Mouse (Mus musculus): ENCODE measurements around the gene Hdac4. TPM values are rescaled to one million over a fixed set of nuclear protein-coding genes. Genes with fewer than 3 reads are reported as not detected.
A peak's percentile ranks its signal among the peaks of the same experiment; 100 is the strongest.

Gene Hdac4
- polyA plus RNA-seq (2016; fragmentation: Nextera tagmentation; extraction: Ambion mirVana), result 20.8 and 21.6 TPM in 2 replicates

- H3K4me1 ChIP-seq, result peaks cover 3% of the 10 kb centered on the region; the same call in 1 of the 2 replicates
- H3K9me3 ChIP-seq, result no peaks in the 10 kb centered on the region
- H3K36me3 ChIP-seq (replicated peaks), result no peaks in the 10 kb centered on the region
- DNase-seq (ENCODE audit: low spot score), result peak; percentile 19
- no peak within 1 kb of the TSS for H3K4me3 ChIP-seq
- no peak within 1 kb of the TSS for H3K27ac ChIP-seq (replicated peaks)
- WGBS, result 77% methylated on average over 13 of the region's 13 CpGs
- H3K27me3 ChIP-seq (replicated peaks; ENCODE audit: low read depth, poor library complexity, severe bottlenecking), result no peaks in the 10 kb centered on the region
These were observed at the start of gene Hdac4 for GRCm38 (mm10) chr1:92195360-92196149. Hdac4 (minus strand) TSS chr1:92195699.

DNA sequence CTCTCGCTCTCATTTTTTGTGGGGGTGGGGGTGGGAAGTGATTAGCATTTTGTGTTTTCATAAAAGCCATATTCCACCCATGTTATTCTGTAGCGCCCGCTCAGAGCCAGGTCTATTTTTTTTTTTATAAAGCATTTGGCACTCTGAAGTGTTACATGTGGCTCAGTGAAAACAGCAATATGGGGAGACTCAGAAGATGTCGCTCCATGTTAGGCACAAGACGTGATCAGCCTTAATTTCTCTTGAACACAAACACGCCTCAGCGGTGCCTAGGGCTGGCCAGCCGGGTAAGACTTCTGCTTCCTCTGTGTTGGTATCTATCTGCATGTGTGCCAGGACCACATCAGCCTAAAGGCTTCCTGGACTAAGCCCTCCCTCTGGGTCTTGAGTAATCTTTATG lies 48.0 kb upstream of the Hdac4 start:
- Histone ChIP-seq H3K36me3 (replicated peaks) (no peaks in the 10 kb centered on the region), H3K4me3 (no peak overlapping the region), H3K4me1 (no peaks in the 10 kb centered on the region), H3K9me3 (no peaks in the 10 kb centered on the region), H3K27me3 (replicated peaks; ENCODE audit: low read depth, poor library complexity, severe bottlenecking) (no peaks in the 10 kb centered on the region), H3K27ac (replicated peaks) (no peak overlapping the region)
- DNase-seq (ENCODE audit: low spot score), result no peak
- 89% methylated on average over 8 of the region's 8 CpGs for WGBS

- Histone ChIP-seq H3K4me1 (no peaks in the 10 kb centered on the region), H3K9me3 (no peaks in the 10 kb centered on the region), H3K27me3 (replicated peaks; ENCODE audit: low read depth, poor library complexity, severe bottlenecking) (no peaks in the 10 kb centered on the region), H3K4me3 (no peak overlapping the region), H3K27ac (replicated peaks) (no peak overlapping the region), H3K36me3 (replicated peaks) (no peaks in the 10 kb centered on the region)
- WGBS, result 86% methylated on average over 4 of the region's 4 CpGs
- DNase-seq (ENCODE audit: low spot score), result no peak
These were observed 44.6 kb upstream of the Hdac4 start for GRCm38 (mm10) chr1:92240072-92240471.

GRCm38 (mm10) chr1:92235600-92235999 lies 40.1 kb upstream of the Hdac4 start:
- Histone ChIP-seq H3K9me3 (no peaks in the 10 kb centered on the region), H3K4me3 (no peak overlapping the region), H3K36me3 (replicated peaks) (no peaks in the 10 kb centered on the region), H3K27ac (replicated peaks) (no peak overlapping the region), H3K4me1 (no peaks in the 10 kb centered on the region), H3K27me3 (replicated peaks; ENCODE audit: low read depth, poor library complexity, severe bottlenecking) (no peaks in the 10 kb centered on the region)
- WGBS, result 90% methylated on average over 4 of the region's 4 CpGs
- DNase-seq (ENCODE audit: low spot score), result no peak

DNA sequence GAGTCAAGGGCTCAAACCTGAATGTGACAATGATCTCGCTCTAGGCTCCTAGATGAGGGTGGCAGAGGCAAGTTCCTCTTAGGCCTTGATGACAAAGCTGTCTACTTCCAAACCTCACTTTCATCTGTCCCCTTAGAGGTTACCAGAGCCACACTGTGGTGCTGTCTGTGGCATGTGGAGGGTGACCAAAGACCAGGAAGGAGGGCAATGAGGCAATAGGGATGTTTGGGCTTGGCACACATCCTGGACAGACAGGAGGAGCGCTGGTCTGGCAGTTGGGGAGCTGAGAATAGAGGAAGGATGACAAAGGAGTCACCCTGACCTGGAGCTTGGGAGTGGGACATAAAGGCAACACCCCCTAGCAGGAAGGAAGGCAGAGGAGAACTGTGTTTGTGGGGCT lies 29.8 kb upstream of the Hdac4 start:
- Histone ChIP-seq H3K27ac (replicated peaks) (no peak overlapping the region), H3K27me3 (replicated peaks; ENCODE audit: low read depth, poor library complexity, severe bottlenecking) (peaks cover 6% of the 10 kb centered on the region; the same call in 1 of the 2 replicates), H3K9me3 (no peaks in the 10 kb centered on the region), H3K4me3 (no peak overlapping the region), H3K36me3 (replicated peaks) (no peaks in the 10 kb centered on the region), H3K4me1 (peaks cover 16% of the 10 kb centered on the region)
- WGBS, result 84% methylated on average over 2 of the region's 2 CpGs
- no peak for DNase-seq (ENCODE audit: low spot score)

DNA sequence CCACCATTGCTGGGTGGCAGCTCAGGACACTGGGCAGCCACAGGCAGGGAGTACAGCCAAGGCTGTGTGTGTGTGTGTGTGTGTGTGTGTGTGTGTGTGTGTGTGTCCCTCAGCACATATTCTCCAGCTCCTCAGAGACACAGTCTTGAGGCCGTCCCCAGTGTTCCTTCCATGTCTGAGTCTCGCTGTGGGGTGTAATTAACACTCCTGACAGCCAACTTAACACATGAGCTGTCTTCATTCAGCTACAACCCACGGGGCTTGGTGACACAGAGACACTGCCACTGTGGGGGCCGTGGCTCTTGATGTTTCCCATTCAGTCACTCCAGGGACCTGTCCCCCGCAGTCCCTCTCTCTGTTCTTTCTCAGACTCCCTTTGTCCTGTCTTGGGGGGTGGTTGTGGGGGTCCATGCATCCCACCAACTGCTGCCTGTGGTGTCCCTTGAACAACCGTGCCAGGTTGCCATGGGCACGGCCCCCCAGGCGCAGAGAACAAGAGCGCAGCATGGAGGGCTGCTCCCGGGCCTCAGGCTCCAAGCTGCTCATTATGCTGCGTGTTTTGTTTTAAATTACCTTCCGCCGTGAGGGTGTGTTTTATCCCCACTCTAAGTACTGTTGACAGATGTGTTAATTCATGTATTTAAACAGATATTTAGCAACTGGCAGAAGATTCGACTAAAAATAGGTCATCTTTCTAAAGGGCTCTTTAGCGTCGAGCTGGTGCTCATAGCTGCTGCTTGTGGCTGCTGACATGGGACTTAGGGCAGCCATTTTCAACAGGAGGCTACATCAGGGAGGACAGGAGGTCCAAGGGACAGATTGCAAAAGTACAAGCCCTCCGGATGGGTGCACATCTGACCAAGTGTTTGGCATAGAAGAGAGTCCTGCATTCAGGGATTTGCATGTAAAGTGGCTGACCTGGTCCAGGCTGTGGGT lies 28.7 kb upstream of the Hdac4 start:
- Histone ChIP-seq H3K4me1 (peaks cover 16% of the 10 kb centered on the region), H3K36me3 (replicated peaks) (no peaks in the 10 kb centered on the region), H3K9me3 (no peaks in the 10 kb centered on the region), H3K27me3 (replicated peaks; ENCODE audit: low read depth, poor library complexity, severe bottlenecking) (peaks cover 6% of the 10 kb centered on the region; the same call in 1 of the 2 replicates), H3K4me3 (peak overlapping the region; percentile 29), H3K27ac (replicated peaks) (peak overlapping the region; percentile 44)
- peak; percentile 32 for DNase-seq (ENCODE audit: low spot score)
- 29% methylated on average over 17 of the region's 17 CpGs for WGBS

GRCm38 (mm10) chr1:92216710-92217109 lies 21.2 kb upstream of the Hdac4 start:
- Histone ChIP-seq H3K4me3 (no peak overlapping the region), H3K9me3 (no peaks in the 10 kb centered on the region), H3K27ac (replicated peaks) (no peak overlapping the region), H3K36me3 (replicated peaks) (no peaks in the 10 kb centered on the region), H3K27me3 (replicated peaks; ENCODE audit: low read depth, poor library complexity, severe bottlenecking) (no peaks in the 10 kb centered on the region), H3K4me1 (peaks cover 29% of the 10 kb centered on the region)
- WGBS, result 83% methylated on average over 11 of the region's 11 CpGs
- no peak for DNase-seq (ENCODE audit: low spot score)

GRCm38 (mm10) chr1:92215996-92216630 lies 20.6 kb upstream of the Hdac4 start:
- DNase-seq (ENCODE audit: low spot score), result no peak
- H3K9me3 ChIP-seq, result no peaks in the 10 kb centered on the region
- H3K27ac ChIP-seq (replicated peaks), result no peak overlapping the region
- H3K36me3 ChIP-seq (replicated peaks), result no peaks in the 10 kb centered on the region
- peaks cover 33% of the 10 kb centered on the region for H3K4me1 ChIP-seq
- WGBS, result 69% methylated on average over 11 of the region's 11 CpGs
- H3K4me3 ChIP-seq, result no peak overlapping the region
- no peaks in the 10 kb centered on the region for H3K27me3 ChIP-seq (replicated peaks; ENCODE audit: low read depth, poor library complexity, severe bottlenecking)

- 82% methylated on average over 8 of the region's 8 CpGs for WGBS
- Histone ChIP-seq H3K27ac (replicated peaks) (peak overlapping the region; percentile 11), H3K36me3 (replicated peaks) (no peaks in the 10 kb centered on the region), H3K4me3 (no peak overlapping the region), H3K4me1 (peaks cover 33% of the 10 kb centered on the region), H3K27me3 (replicated peaks; ENCODE audit: low read depth, poor library complexity, severe bottlenecking) (no peaks in the 10 kb centered on the region), H3K9me3 (no peaks in the 10 kb centered on the region)
- no peak for DNase-seq (ENCODE audit: low spot score)
These were observed 19.7 kb upstream of the Hdac4 start for GRCm38 (mm10) chr1:92215131-92215638.

- peaks cover 33% of the 10 kb centered on the region for H3K4me1 ChIP-seq
- H3K27me3 ChIP-seq (replicated peaks; ENCODE audit: low read depth, poor library complexity, severe bottlenecking), result no peaks in the 10 kb centered on the region
- peak; percentile 42 for DNase-seq (ENCODE audit: low spot score)
- H3K4me3 ChIP-seq, result no peak overlapping the region
- no peaks in the 10 kb centered on the region for H3K9me3 ChIP-seq
- H3K36me3 ChIP-seq (replicated peaks), result no peaks in the 10 kb centered on the region
- H3K27ac ChIP-seq (replicated peaks), result peak overlapping the region; percentile 66
- 36% methylated on average over 13 of the region's 13 CpGs for WGBS
These were observed 16.7 kb upstream of the Hdac4 start for GRCm38 (mm10) chr1:92212003-92212750.

DNA sequence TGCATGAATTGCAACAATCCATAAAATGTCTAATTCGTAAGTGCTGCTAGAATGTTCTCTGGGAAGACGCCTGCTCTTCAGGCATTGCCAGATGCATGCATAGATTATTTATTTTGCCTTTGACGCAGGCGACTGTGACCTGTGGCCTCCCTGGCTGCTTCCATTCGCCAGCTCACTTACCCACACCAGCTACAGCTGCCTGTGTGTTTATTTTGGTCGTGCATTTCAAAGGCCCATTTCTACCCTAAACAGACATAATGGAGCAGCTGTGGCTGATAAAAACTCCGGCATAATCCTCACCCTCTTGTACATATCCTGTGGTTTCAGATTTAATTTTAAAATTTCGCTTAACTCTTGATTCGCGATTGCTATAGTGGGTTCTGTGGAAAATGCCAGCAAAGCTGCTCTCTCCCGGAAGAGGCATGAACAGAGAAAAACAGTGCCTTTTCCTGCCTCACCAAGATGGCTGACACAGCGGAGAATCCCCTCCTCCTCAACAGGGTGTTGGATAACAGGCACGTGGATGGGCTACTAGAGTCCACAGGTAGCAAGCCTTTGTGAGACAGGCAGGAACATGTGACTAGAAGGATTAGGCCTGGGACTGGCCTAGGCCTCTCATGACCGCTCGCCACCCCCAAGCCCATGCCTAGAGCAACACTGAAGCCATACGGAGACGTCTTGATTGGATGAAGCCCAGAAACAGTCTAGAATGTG lies 7.3 kb upstream of the Hdac4 start:
- Histone ChIP-seq H3K27ac (replicated peaks) (peak overlapping the region; percentile 72), H3K4me3 (no peak overlapping the region), H3K36me3 (replicated peaks) (no peaks in the 10 kb centered on the region), H3K27me3 (replicated peaks; ENCODE audit: low read depth, poor library complexity, severe bottlenecking) (no peaks in the 10 kb centered on the region), H3K9me3 (no peaks in the 10 kb centered on the region), H3K4me1 (0 out of 2 replicates have a peak, but pooled peaks cover 9% of the 10 kb centered on the region)
- no peak for DNase-seq (ENCODE audit: low spot score)
- WGBS, result 73% methylated on average over 17 of the region's 17 CpGs
